Mouse (Mus musculus): ENCODE data around the gene Olfr727.

Gene Olfr727

GRCm38 (mm10) chr14:50122886-50123285 is at the start of gene Olfr727:
Gene Olfr727, plus strand, starts transcription at chr14:50123186.
- in situ Hi-C loops (cut with MboI, MseI) = loop anchor here in 1 of 2 experiments (25.0 kb wide), 1 partner anchor 1189 kb away; no protein-coding TSS in a partner anchor

- in situ Hi-C loops (cut with MboI, MseI) = no loop called here
These were observed 32.1 kb upstream of the Olfr727 start, which contains the start of gene Olfr726 for GRCm38 (mm10) chr14:50090853-50091252. Gene Olfr726, minus strand, starts transcription at chr14:50090953.

GRCm38 (mm10) chr14:50142580-50142979 is 19.6 kb downstream of the Olfr727 start, which contains the start of gene Olfr728:
Gene Olfr728, minus strand, starts transcription at chr14:50142680.
- in situ Hi-C loops (cut with MboI, MseI) = no loop called here

- in situ Hi-C loops (cut with MboI, MseI) = no loop called here
These were observed 29.8 kb downstream of the Olfr727 start, which contains the start of gene Olfr729 for GRCm38 (mm10) chr14:50152810-50153209. Gene Olfr729, minus strand, starts transcription at chr14:50152910.
